Mouse (Mus musculus): ENCODE data around the gene Asb13. TPM values are rescaled to one million over a fixed set of nuclear protein-coding genes. Genes with fewer than 3 reads are reported as not detected.

Gene Asb13
- 10 to 100 TPM; 37.8 to 62.2 TPM for polyA plus RNA-seq (2017; shearing (Covaris generic))

DNA sequence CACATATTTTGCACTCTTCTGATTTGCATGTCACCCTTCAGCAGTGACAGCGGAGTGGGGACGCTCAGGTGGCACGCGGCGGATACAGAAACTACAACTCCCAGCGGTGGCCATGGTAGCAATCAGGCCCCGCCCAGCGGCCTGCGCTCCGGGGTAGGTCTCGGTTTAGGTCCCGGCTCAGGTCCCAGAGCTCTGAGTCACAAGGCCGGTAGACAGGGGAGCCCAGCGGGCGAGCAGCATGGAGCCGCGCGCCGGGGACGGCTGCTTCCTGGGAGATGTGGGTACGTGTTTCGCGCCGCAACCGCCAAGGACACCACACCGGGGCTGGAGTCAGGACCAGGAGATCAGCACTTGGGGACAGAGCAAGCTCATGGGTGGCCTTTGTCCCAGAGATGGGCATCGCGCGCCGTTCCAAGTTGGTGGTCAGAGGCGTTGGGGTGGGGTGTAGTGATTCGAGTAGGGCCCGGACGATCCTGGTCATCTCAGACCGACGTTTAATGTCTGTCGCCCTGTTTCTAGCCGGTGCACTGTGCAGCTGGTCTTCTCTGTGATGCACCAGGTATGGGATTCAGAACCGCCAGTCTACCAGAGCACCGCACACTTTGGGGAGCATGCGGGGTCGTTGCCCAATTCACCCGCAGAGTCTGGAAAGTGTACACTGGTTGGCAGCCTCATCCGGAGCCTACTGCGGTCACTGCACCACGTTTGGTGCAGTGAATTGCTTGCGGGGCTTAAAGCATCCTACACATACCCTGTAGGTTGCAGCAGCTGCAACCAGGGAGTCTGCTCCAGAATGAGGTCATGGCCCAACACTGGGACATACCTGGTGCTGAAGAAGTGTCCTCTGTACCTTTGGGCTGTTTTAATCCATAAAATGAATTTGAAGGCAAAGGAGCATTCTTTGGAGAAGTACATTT is at the start of gene Asb13:
Asb13 (plus strand) TSS at position 138 of the 917 bp plus-strand sequence.

GRCm38 (mm10) chr13:3610795-3611438 is 22.9 kb upstream of the Asb13 start, which contains the start of gene Fam208b:
TSS of gene Fam208b (minus strand) at chr13:3611108.

Other genes with a start within 250 kb of the Asb13 start
- gene Gdi2, start 96.0 kb upstream of the Asb13 start, polyA plus RNA-seq (2017; shearing (Covaris generic)), result 100 to 1,000 TPM; 344 to 347 TPM
- 10 to 100 TPM; 37.9 to 43.6 TPM for gene Fam208b, start 22.9 kb upstream of the Asb13 start, polyA plus RNA-seq (2017; shearing (Covaris generic))
- gene Calml3, start 170.3 kb downstream of the Asb13 start, polyA plus RNA-seq (2017; shearing (Covaris generic)), result under 1 TPM in 1 of 2 experiments, not detected in 1; 0.47 TPM
- under 1 TPM in 1 of 2 experiments, not detected in 1; 0.34 TPM for gene Calm4, start 203.7 kb downstream of the Asb13 start, polyA plus RNA-seq (2017; shearing (Covaris generic))
- 1 to 10 TPM in 1 of 2 experiments, not detected in 1; 2.1 TPM for gene Calm5, start 220.1 kb downstream of the Asb13 start, polyA plus RNA-seq (2017; shearing (Covaris generic))

Measured in inflammation-experienced regulatory T-cells (primary cell).